Mouse (Mus musculus) layer of hippocampus, adult 2 months (tissue): Measurements from ENCODE around the gene Nfkb2. TPM values are rescaled to one million over a fixed set of nuclear protein-coding genes. Genes with fewer than 3 reads are reported as not detected.

Experiments used
- DNase-seq, 2 experiments: peaks; one replicate each; pipeline ENCODE4 v3.0.0; 2022; ENCODE audit warnings: low spot score in 2 of 2
- H3K27ac ChIP-seq: fragments of 200-600 bp; 2 replicates; pipeline ENCODE4 v1.8.1; 2022
- H3K4me3 ChIP-seq: fragments of 200-600 bp; 2 replicates; pipeline ENCODE4 v1.8.1; 2022; ENCODE audit warnings: mild to moderate bottlenecking
- CTCF ChIP-seq: fragments of 200-600 bp; conservative IDR thresholded peaks from 2 replicates; pipeline ENCODE4 v1.8.1; 2022; ENCODE audit warnings: antibody characterized with exemption, mild to moderate bottlenecking, moderate library complexity
- total RNA-seq, 2 experiments: library from RNA; stranded (reverse); gene quantifications; 2 replicates each; pipeline ENCODE4 v1.2.3; 2021

Gene Nfkb2
- total RNA-seq, 2 experiments from 2014 or later, result 2.1 to 2.4 TPM

DNA sequence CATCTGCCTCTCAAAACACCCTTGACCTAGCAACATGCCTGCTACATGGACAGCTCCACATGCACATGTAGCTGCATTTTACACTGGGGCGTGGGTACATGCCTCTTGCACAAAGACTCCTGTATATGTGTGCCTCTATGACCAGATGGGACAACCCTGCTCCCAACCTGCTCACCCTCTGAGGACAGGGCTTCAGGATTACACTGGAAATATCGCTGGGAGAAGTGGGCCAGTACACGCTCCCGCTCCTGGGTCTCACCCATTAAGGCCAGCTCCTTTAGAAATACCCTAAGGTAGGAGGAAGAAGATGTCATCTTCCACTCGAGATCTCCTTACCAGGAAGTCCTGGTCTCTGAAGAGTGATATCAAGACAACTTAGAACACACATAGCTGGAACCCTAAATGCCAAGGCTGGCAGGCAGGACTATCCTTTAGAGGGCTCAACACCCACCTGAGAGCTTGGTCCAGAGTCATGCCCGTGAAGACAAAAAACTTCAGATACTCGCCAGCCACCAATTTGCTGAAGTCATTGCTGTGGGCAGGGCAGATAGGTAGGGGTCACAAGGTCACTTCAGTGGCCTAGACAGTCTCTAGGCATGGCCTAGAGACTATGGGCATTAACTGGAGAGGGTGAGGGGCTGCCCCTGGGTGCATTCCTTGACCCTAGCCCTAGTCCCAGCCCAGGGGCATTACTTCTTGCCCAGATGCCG lies 16.1 kb downstream of the Nfkb2 start:
- Histone ChIP-seq H3K4me3 (no peak overlapping the region), H3K27ac (peak overlapping the region; percentile 95)
- no peak for TF ChIP-seq CTCF
- peak in 1 of 2 experiments; percentile 9 for DNase-seq

DNA sequence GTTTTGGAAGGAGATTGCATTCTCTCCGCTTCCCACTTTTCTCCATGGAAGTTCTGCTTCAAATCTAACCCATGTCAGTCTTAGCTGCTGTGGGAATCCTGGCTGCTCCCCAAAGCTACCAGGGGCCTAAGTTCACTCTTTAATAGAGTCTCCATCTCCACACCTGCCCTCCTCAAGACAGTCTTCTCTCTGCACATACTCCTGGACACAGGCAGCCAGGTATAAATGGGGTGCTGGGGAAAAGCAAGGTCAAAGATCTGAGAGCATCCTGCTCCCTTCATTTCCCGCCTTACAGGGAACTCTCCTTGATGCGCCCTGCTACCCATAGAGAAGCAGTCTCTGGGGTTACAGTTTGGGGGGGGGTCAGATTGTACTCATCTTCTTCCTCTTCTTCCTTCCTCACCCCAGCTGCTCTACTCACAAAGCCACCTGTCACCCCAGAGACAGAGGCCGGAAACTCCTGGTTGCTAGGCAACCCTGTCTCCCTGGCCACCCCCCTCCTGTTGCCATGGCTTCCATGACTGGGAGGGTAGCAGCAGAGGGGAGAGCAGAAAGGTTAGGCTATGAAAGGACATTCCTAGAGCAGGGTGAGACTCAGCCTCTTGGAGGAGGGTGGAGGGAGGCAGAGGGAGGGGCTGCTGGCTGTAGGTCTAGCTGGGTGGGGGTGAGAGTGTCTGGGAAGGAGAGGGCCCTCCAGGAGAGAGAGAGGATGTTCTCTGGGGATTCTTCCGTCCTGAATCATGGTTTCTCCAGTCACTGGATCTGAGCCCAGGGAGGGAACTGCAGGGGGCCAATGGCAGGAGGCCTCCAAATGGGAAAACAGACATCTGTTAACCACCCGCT lies 17.2 kb downstream of the Nfkb2 start:
- peak in 1 of 2 experiments; percentile 70 for DNase-seq
- peak overlapping the region; percentile 8; the same call in 1 of the 2 replicates for H3K4me3 ChIP-seq
- peak overlapping the region; percentile 95 for H3K27ac ChIP-seq
- no peak for TF ChIP-seq CTCF

DNA sequence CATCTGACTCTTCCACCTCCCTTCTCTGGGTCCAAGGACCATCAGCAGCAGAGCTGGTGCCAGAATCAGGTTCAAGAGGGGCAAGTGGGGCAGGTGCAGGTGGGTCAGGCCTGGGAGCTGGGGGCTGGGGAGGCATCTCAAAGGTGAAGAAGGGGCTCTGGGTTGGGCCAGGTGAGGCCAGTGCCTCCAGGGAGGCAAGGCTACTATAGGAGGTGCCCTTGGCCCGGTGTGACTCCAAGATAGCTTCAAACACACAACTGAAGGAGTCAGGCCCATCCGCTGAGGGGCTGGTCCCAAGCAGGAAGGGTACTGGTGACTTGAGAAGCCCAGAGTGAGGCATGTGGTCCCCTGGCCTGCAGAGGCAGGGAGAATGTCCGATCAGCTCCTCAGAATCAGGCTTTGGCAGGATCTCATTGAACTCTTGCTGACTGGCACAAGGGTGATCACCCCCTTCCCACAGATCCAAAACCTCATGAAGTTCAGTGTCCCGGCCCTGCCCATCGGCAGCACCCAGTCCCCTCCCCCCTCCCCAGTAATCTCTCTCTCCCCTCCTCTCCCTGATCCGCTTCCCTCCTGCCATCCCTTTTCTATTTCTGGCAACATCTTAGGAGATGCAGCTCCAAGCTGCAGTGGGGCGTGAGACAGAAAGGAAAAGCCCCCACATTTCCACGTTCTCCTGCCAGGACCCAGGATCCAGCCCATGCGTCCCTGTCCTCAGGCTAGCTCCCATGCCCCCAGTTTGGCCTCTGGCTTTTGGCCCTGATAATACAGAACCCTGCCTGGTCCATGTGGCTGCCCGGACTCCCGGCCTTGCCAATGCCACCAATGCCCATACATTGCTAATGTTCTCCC lies 18.2 kb downstream of the Nfkb2 start:
- Histone ChIP-seq H3K27ac (peak overlapping the region; percentile 95), H3K4me3 (peak overlapping the region; percentile 24; the same call in 1 of the 2 replicates)
- TF ChIP-seq CTCF, result no peak
- peak in 1 of 2 experiments; percentile 9 for DNase-seq

DNA sequence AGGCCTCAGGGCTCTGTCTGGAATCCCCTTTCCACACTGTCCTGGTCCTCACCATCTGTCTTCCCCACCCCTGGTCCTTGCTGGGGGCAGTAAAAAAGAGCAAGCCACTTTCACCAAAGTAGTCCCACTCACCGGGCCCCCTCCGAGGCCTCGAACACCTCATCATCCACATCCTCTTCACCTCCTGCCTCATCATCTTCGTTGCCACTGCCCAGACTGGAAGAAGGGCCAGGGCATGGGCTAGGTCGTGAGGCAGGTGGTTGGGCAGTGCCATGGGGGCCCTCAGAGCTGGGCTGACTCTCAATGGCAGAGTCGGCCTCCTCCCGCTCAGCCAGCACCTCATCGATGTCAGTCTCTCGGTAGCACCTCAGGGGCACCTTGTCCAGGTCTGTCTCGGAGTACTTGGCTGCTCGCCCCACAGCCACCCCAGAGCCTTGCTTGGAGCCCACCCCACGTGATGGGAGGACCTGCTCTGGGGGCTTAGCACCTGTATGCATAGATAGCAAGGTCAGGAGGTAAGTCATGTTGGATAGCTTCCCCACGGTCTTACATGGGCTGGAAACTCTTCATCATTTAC lies 19.0 kb downstream of the Nfkb2 start:
- DNase-seq, result peak in 1 of 2 experiments; percentile 9
- no peak overlapping the region; the same call in 1 of the 2 replicates for H3K4me3 ChIP-seq
- TF ChIP-seq CTCF, result no peak
- peak overlapping the region; percentile 95 for H3K27ac ChIP-seq

DNA sequence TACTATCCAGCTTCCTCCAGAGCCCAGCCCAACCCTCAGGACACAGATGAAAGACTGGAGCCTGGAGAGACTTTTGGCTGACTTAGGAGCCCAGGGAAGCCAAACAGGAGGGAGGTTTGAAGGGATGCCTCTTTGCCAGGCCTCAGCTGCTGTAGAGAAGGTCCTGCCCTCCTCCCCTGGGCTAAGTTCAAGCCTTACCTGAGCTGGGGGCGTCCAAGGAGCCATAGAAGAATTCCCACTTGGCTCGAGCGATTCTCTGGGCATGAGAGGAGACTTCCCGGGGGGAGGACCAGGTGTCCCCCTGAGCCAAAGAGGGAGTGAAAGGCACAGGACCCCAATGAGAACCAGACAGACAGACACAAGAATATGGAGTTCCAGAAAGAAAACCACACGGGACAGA lies 19.6 kb downstream of the Nfkb2 start:
- TF ChIP-seq CTCF, result no peak
- DNase-seq, result no peak
- no peak overlapping the region for H3K4me3 ChIP-seq
- no peak overlapping the region; the same call in 1 of the 2 replicates for H3K27ac ChIP-seq

DNA sequence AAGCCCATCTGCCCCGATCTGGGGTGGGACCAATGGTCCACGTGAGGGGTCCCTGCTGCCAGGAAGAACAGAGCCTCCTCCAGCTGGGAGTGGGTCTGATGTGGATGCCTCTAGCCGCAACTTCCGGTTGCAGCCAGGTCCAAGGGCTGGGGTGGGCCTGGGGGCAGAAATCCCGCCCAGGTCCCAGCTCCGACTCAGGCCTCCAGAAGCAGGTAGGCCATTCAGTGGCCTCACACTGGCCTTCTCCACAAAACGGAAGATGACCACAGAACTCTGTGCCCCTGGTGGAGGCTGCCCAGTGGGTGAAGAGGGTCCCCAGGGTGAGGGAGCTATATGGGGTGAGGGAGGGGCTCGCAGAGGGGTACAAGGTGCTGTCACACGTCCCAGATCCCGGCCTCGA lies 20.2 kb downstream of the Nfkb2 start:
- Histone ChIP-seq H3K4me3 (no peak overlapping the region), H3K27ac (no peak overlapping the region)
- no peak for DNase-seq
- no peak for TF ChIP-seq CTCF

DNA sequence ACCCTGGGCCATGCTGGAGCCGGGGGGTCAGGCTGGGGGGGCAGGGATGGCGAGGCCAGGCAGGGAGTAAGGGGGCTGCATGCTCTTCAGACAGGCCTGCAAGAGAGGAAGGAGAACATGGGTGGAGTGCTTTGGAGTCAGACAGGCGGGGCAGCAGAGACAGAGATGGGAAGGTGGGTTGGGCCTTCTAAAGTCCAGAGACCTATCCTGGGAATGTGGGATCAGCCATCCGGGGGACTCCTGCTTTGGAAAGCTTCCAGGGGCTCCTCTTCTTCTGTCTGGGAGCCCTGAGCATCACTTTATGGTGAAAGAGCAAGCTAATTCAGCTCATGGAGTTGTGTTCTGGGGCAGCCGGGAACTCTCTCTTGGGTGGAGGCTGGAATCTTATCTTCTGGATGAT lies 20.8 kb downstream of the Nfkb2 start:
- no peak overlapping the region for H3K27ac ChIP-seq
- TF ChIP-seq CTCF, result no peak
- no peak for DNase-seq
- no peak overlapping the region; the same call in 1 of the 2 replicates for H3K4me3 ChIP-seq

DNA sequence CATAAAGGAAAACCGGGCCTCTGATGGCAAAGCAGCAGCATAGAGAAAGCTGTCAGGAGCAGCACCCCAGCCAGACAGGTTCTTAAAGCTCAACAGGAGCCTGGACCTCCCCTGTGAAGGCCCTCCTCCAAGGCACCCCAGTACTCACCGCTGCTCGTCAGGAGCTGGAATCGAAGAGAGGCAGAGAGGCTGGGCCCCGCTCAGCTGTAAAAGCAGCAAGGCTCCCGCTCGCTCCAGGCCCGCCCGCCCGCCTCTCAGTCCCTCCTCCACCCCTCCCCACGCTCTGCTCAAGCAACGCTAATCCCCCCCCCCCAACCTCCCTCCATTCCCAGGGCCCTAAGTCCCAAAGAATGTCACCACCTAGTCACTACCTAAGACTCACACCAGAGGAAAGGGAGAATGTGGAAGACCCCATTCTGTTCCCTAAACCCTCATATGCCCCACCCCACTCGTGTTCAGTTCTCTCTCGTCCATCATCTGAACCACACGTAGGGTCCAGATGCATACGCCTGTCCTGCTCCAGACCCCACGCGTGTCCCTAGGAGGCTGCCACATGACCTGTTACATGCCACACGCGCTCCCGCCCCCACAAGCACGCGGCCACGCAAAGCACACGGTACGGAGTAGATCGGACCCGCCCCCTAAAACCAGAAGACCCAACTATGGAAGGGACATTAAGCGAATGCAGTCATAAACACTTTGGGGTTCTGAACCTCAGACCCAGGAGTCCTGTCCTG lies 22.1 kb downstream of the Nfkb2 start:
- TF ChIP-seq CTCF, result no peak
- peak overlapping the region; percentile 88 for H3K4me3 ChIP-seq
- DNase-seq, result no peak
- H3K27ac ChIP-seq, result peak overlapping the region; percentile 93

DNA sequence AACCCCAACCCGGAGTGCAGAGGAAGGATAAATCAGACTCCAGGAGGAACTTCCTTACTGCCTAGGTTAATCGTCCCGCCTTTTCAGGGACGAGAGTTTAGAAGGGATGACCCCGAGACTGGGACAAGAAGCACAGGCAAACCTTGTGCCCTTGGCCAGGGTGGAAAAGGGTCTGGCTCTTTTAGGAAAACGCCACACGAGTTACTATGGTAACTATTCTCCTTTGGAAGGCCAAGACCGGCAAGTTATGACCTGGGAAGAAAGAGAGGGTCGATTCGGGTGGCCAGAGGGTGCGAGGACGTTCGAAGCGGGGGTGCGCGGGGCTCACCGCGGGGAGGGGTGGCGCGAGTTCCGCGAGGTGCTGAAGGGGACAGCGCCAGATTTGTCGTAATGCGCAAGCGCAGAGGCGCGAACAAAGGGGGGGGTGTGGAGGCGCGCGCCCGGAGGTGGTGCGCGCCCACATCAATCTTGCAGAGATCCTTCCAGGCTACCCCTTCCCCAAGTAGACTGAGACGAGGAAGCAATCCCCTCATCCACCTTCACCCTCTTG lies 22.7 kb downstream of the Nfkb2 start, which contains the start of gene Psd:
Psd (minus strand) TSS at position 401 of the 550 bp plus-strand sequence.
- DNase-seq, result peak; percentile 69 to 74
- TF ChIP-seq CTCF, result no peak
- H3K4me3 ChIP-seq, result peak within 1 kb of the TSS; percentile 88
- H3K27ac ChIP-seq, result peak within 1 kb of the TSS; percentile 93

DNA sequence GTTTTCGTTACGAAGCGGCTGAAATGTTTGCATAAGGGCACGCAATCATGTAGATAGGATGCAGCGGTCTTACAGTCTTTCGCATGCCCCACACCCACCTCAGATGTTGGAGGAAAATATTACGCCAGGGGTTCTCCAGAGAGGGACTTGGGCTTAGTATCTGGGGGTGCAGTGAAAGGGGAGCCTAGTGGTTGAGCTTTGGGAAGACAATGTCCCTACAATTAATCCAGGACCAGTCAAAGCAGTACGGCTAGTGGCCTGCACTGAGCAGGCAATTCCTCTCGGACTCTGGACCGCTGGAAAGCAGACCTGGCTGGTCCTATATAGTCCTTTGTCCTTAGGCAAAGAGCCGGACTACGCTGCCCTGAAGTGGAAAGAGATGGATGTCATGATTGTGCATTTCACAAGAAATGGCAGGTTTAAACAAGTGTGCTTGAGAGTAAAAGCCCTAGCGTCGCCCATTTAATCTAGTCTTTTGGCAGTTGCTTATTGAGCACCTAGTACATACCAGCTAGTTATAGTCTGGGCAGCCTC lies 23.5 kb downstream of the Nfkb2 start:
- DNase-seq, result no peak
- H3K27ac ChIP-seq, result peak overlapping the region; percentile 93
- peak overlapping the region; percentile 88 for H3K4me3 ChIP-seq
- TF ChIP-seq CTCF, result no peak
